23 mouse cellular contexts compared by ENCODE assay signal in genomic region chr13:20598618-20599017, GRCm38 (mm10).
DNase-seq lines count a peak whose midpoint lies in the region; ATAC-seq and TF ChIP-seq lines count a peak whose summit lies in the region.
"Had no signal": no experiment of that assay in that cellular context is flagged by ENCODE, and none has a peak within 500 bp of the region (broad histone marks: within the 10 kb centered on the region; RNA-seq: fewer than 3 reads in every experiment).

No protein-coding gene starts in this region.

- TF ChIP-seq EP300 in heart, postnatal 0 days (IDR thresholded peaks at IDR 0.05; ENCODE audit: low read depth), result no peak

- no peaks in the 10 kb centered on the region for H3K27me3 ChIP-seq in heart, embryonic 11.5 days (ENCODE audit: control insufficient read depth, insufficient read depth, low read length)
- H3K27me3 ChIP-seq in heart, postnatal 0 days (ENCODE audit: control insufficient read depth, insufficient read depth, low read length), result no peaks in the 10 kb centered on the region
- H3K27me3 ChIP-seq: embryonic facial prominence, embryonic 13.5 days had no signal

- H3K4me2 ChIP-seq in heart, embryonic 11.5 days, result no peak overlapping the region
- no peak overlapping the region for H3K4me2 ChIP-seq in heart, postnatal 0 days (ENCODE audit: low read depth, low read length)
- H3K4me2 ChIP-seq: embryonic facial prominence, embryonic 13.5 days; hindbrain, embryonic 14.5 days had no signal

- ATAC-seq in heart, embryonic 11.5 days (replicated peaks; ENCODE audit: insufficient number of reproducible peaks, low FRiP score, low TSS enrichment), result no peak
- ATAC-seq in heart, postnatal 0 days (ENCODE audit: insufficient read depth, low read depth), result peak; percentile 24; the same call in 1 of the 2 replicates
- ATAC-seq: activated CD4-positive, CD25-positive, alpha-beta regulatory T cell, adult 4 months; CD4-positive, CD25-positive, alpha-beta regulatory T cell, adult 4 months; forebrain, embryonic 14.5 days had no signal

- peak overlapping the region; percentile 50; the same call in 1 of the 2 replicates for H3K27ac ChIP-seq in heart, embryonic 11.5 days (ENCODE audit: low read depth, low read length)
- H3K27ac ChIP-seq in heart, postnatal 0 days (ENCODE audit: low read depth), result no peak overlapping the region
- H3K27ac ChIP-seq: embryonic facial prominence, embryonic 13.5 days; hindbrain, embryonic 14.5 days; layer of hippocampus, adult 2 months had no signal

- peaks cover 22% of the 10 kb centered on the region for H3K4me1 ChIP-seq in heart, embryonic 11.5 days (ENCODE audit: control insufficient read depth, insufficient read depth, low read length)
- H3K4me1 ChIP-seq in heart, postnatal 0 days (ENCODE audit: control insufficient read depth, insufficient read depth), result peaks cover 7% of the 10 kb centered on the region; the same call in 1 of the 2 replicates
- H3K4me1 ChIP-seq: embryonic facial prominence, embryonic 13.5 days had no signal

- no peak for DNase-seq in heart, postnatal 4 days
- peak; percentile 33 for DNase-seq in 416B (ENCODE audit: low read depth)
- peak; percentile 79 for DNase-seq in brain, adult 2 months (ENCODE audit: low read depth, low spot score)
- no peak for DNase-seq in heart, postnatal 0 days (ENCODE audit: low spot score)
- DNase-seq in lung, postnatal 4 days, result no peak
- DNase-seq in lung, postnatal 14 days, result no peak
- DNase-seq: adrenal gland, postnatal 10 days; cerebellum, adult 9-11 months; kidney, adult 8-10 months; kidney, postnatal 14 days; left cerebral cortex, postnatal 4 days; liver; lung, adult 18-20 months; spleen, adult 18-20 months; thymus, adult 18-20 months had no signal

- 66% methylated on average over 3 of the region's 3 CpGs for WGBS in heart, embryonic 11.5 days (ENCODE audit: insufficient replicate concordance)
- WGBS in heart, postnatal 0 days, result 49% methylated on average over 3 of the region's 3 CpGs

- H3K36me3 ChIP-seq in heart, embryonic 11.5 days (ENCODE audit: control insufficient read depth, insufficient read depth, low read length), result no peaks in the 10 kb centered on the region
- H3K36me3 ChIP-seq in heart, postnatal 0 days (replicated peaks; ENCODE audit: control insufficient read depth, insufficient read depth, low read length), result 0 out of 2 replicates have a peak, but pooled peaks cover 5% of the 10 kb centered on the region
- H3K36me3 ChIP-seq: embryonic facial prominence, embryonic 13.5 days; midbrain, embryonic 10.5 days had no signal

- no peaks in the 10 kb centered on the region for H3K9me3 ChIP-seq in heart, embryonic 11.5 days (replicated peaks; ENCODE audit: control insufficient read depth, low read length)
- H3K9me3 ChIP-seq in heart, postnatal 0 days (replicated peaks; ENCODE audit: control insufficient read depth, low read length), result no peaks in the 10 kb centered on the region
- H3K9me3 ChIP-seq: embryonic facial prominence, embryonic 13.5 days; midbrain, embryonic 10.5 days had no signal

- TF ChIP-seq CTCF in heart, postnatal 0 days (IDR thresholded peaks at IDR 0.05; ENCODE audit: low read depth), result no peak

- no peak overlapping the region for H3K9ac ChIP-seq in heart, embryonic 11.5 days (ENCODE audit: low read depth, low read length)
- no peak overlapping the region for H3K9ac ChIP-seq in heart, postnatal 0 days (replicated peaks; ENCODE audit: low read depth, low read length)
- H3K9ac ChIP-seq: embryonic facial prominence, embryonic 13.5 days; hindbrain, embryonic 14.5 days had no signal

- no peak overlapping the region for H3K4me3 ChIP-seq in heart, embryonic 11.5 days (ENCODE audit: low read depth, low read length)
- H3K4me3 ChIP-seq in heart, postnatal 0 days (ENCODE audit: low read depth, low read length), result no peak overlapping the region
- H3K4me3 ChIP-seq: embryonic facial prominence, embryonic 13.5 days; layer of hippocampus, adult 2 months; midbrain, embryonic 10.5 days had no signal

Comparison
In these comparisons a context has a peak if more than half of its experiments do, and no peak if none do; other contexts are left out.
1. DNase-seq: peak in 416B (single experiment) and brain, adult 2 months (single experiment); none in heart, postnatal 4 days (single experiment), heart, postnatal 0 days (single experiment), lung, postnatal 4 days (0 of 2) and lung, postnatal 14 days (single experiment).